Mouse (Mus musculus) activated CD4-positive, CD25-positive, alpha-beta regulatory T cell, adult 4 months (primary cell): Measurements from ENCODE around the gene Olfr357. TPM values are rescaled to one million over a fixed set of nuclear protein-coding genes. Genes with fewer than 3 reads are reported as not detected.

Experiments
- ATAC-seq: one replicate; pipeline ENCODE4 v1.8.0; 2017
- polyA plus RNA-seq, 2 experiments: library from polyadenylated mRNA; unstranded; fragments of 100-300 nt; shearing (Covaris generic); gene quantifications; one replicate each; pipeline ENCODE4 v1.2.1; 2017

Gene Olfr357
- polyA plus RNA-seq, result not detected

- no peak for ATAC-seq
Measured at GRCm38 (mm10) chr2:36993527-36993926, at the start of gene Olfr357. Gene Olfr357, plus strand, starts transcription at chr2:36993827.

GRCm38 (mm10) chr2:36997030-36997429 is 3.4 kb downstream of the Olfr357 start:
- no peak for ATAC-seq

DNA sequence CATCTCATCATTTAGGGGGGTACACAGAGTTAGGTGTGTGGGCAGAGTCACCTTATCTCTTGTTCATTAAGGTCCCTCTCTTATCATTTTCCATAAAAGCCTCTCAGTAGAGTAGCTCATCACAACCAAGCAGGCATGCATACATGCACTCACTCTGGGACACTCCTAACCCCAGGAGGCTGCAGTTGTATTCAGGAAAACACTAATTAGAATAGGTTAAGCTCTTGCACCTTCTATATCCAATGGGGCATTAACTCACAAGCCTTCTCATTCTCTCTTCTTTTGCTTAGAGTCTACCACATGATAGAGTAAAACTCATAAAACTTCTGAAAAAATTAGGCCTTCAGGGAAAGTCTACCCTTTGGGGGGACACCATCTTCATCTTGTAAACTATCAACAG is 15.6 kb downstream of the Olfr357 start, which contains the start of gene Olfr358:
Gene Olfr358, minus strand, starts transcription at position 101 of the 400 bp plus-strand sequence.
- no peak for ATAC-seq

Other genes with a start within 250 kb of the Olfr357 start
- not detected for gene Olfr348, start 209.6 kb upstream of the Olfr357 start, polyA plus RNA-seq
- gene Olfr50, start 203.3 kb upstream of the Olfr357 start, polyA plus RNA-seq, result not detected
- gene Olfr3, start 176.8 kb upstream of the Olfr357 start, polyA plus RNA-seq, result not detected
- not detected for gene Olfr350, start 147.5 kb upstream of the Olfr357 start, polyA plus RNA-seq
- gene Olfr351, start 131.2 kb upstream of the Olfr357 start, polyA plus RNA-seq, result not detected
- gene Olfr352, start 125.4 kb upstream of the Olfr357 start, polyA plus RNA-seq, result not detected
- gene Olfr353, start 100.9 kb upstream of the Olfr357 start, polyA plus RNA-seq, result not detected
- not detected for gene Olfr354, start 88.1 kb upstream of the Olfr357 start, polyA plus RNA-seq
- under 1 TPM in 1 of 2 experiments, not detected in 1; 0.15 TPM for gene Olfr355, start 64.9 kb upstream of the Olfr357 start, polyA plus RNA-seq
- not detected for gene Olfr356, start 56.7 kb upstream of the Olfr357 start, polyA plus RNA-seq
- not detected for gene Olfr358, start 15.5 kb downstream of the Olfr357 start, polyA plus RNA-seq
- not detected for gene Olfr360, start 71.9 kb downstream of the Olfr357 start, polyA plus RNA-seq
- not detected for gene Olfr361, start 95.5 kb downstream of the Olfr357 start, polyA plus RNA-seq
- gene Olfr362, start 124.1 kb downstream of the Olfr357 start, polyA plus RNA-seq, result not detected
- gene Olfr364-ps1, start 145.5 kb downstream of the Olfr357 start, polyA plus RNA-seq, result under 1 TPM in 1 of 2 experiments, not detected in 1; 0.12 TPM
- not detected for gene Olfr365, start 194.4 kb downstream of the Olfr357 start, polyA plus RNA-seq
- gene Olfr366, start 217.7 kb downstream of the Olfr357 start, polyA plus RNA-seq, result not detected